Mouse (Mus musculus) lung, postnatal 0 days (tissue): ENCODE measurements around the gene Eml1.

Experiments
- CTCF ChIP-seq: IDR thresholded peaks from 2 replicates; pipeline ENCODE4 v1.5.1; 2016; ENCODE audit warnings: antibody characterized with exemption, mild to moderate bottlenecking
- EP300 ChIP-seq: IDR thresholded peaks from 2 replicates; pipeline ENCODE4 v1.6.1; 2016; ENCODE audit warnings: antibody characterized with exemption, mild to moderate bottlenecking, control low read depth

DNA sequence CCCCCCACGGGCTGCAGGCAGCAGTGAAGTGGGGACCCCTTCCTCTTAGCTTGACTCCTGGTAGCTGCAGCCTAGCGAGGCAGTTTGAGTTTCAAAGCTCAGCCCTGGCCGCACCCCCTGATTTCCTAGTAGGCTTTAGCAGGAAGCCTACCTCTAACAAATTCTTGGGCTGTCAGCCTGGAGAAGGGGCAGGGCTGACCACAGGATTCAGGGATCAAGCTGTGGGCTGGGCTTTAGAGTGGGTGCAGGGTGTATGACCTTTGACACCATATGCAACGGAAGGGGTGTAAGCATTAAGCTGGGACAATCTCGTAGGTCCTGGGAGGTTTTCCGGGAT, 640 bp downstream of the Eml1 start:
- TF ChIP-seq CTCF (no peak), EP300 (no peak)
